Mouse (Mus musculus) cerebellum, adult 9-11 months (tissue): ENCODE data around the gene Ofd1.

Source experiments
- DNase-seq: peaks from one replicate; pipeline ENCODE4 v3.0.0; 2022

Ofd1 gene

GRCm38 (mm10) chrX:166359927-166360440 lies 80.5 kb downstream of the Ofd1 start:
- no peak for DNase-seq

DNA sequence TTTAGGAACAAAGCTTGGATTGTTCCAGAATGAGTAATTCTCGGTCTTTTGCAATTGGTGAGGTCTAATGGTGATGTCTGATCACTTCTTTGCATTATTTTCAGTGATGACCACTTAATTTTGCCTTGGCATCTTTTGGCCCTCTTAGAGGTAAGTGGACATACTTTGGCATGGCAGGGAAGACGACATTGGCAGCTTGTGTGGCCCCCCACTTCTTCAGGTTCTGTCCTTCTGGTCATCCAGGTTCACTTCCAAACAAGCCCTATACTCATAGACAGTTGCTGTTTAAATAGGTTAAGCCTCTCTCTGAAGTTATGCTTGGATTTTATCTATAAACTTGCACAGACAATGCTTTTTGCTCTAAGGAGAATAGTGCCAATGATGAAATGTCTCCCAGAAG lies 81.5 kb downstream of the Ofd1 start:
- peak; percentile 53 for DNase-seq

GRCm38 (mm10) chrX:166356276-166356675 lies 84.2 kb downstream of the Ofd1 start:
- DNase-seq, result no peak

DNA sequence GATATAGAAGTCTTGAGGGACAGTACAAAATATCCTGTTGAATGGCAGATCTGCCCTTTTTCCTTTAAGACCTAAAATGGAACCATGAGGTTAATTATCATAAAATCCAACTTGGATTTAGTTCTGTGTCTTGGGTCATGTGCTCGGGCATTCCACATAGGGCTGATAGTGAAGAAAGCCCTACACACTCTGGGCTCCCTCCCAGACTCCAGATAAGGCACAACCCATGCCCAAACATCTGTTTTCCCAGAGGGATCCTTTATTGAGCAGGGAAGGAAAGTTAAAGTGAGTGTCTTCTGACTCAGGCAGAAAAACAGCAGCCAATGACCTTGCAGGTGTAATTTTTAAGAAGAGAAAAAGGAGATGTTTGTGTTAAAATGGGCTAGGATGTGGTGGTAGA lies 85.6 kb downstream of the Ofd1 start:
- DNase-seq, result no peak

GRCm38 (mm10) chrX:166353412-166353811 lies 87.1 kb downstream of the Ofd1 start:
- peak; percentile 53 for DNase-seq

- DNase-seq, result peak; percentile 54
These were observed 88.7 kb downstream of the Ofd1 start for GRCm38 (mm10) chrX:166351790-166352189.

GRCm38 (mm10) chrX:166348634-166349033 lies 91.9 kb downstream of the Ofd1 start:
- DNase-seq, result no peak

DNA sequence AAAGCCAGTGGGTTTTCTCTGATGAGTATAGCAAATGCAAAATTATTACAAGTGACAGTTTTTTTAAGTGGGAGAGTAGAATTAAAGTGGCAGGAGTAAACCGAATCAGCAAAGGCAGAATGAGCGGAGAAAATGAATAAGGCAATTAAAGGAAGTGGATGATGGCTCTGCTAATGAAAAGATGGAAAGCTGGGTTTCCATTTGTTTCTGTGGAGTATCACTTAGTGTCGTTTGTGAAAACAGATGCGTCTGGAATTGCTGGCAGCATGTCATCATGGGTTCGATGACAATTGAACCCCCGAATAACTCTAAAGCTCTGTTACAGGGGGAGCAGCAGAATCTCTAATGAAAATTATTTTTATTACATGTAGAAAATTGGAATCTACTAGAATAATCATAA lies 92.4 kb downstream of the Ofd1 start:
- DNase-seq, result no peak

DNA sequence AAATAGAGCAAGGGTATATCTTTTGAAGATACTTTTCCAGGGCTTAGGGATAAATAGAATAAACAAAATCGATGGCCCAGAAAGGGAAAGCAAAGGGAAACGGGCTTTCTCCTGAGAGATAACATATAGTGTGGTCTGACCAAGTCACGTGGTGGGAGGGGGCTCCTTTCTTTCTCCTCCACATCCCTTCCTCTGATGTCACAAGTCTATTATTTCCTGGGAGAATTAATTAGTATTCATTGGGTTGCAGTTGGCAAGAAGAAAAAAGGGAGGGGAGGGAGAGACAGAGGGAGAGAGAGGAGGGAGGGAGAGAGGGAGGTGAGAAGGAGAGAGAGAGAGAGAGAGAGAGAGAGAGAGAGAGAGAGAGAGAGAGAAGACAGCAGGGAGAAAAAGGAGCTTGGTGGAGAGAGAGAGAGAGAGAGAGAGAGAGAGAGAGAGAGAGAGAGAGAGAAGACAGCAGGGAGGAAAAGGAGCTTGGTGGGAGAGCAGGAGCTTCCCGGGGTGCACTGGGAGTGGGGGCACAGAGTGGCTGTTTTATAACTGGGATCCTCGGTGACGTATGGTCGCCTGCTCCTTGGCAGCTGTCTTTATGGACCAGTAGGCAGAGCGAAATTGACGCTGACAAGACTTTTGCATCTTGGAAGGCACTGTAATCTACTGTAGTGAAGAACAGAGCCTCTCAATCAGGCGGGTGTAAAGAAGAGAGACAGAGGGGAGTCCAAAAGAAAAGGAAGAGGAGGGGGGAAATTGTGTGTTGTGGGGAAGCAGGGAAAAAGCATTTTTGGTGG lies 96.1 kb downstream of the Ofd1 start:
- peak; percentile 74 for DNase-seq

GRCm38 (mm10) chrX:166341795-166342194 lies 98.7 kb downstream of the Ofd1 start:
- DNase-seq, result no peak
